Mouse (Mus musculus) liver, adult 2 months (tissue): ENCODE measurements at regions not wholly inside any gene's neighbourhood (a gene's known extent, or its start where the extent isn't known, plus 50 kb on each side); places are given as distances from the start of the nearest gene placed in this dataset.
A peak's percentile ranks its signal among the peaks of the same experiment; 100 is the strongest.

Experiments
- DNase-seq: peaks from one replicate; pipeline ENCODE4 v3.0.0-alpha.2; 2011; ENCODE audit warnings: low read depth, low spot score; ENCODE audit errors: extremely low read depth
- H3K27ac ChIP-seq: fragments of 200-500 bp; replicated peaks from 2 replicates; pipeline ENCODE4 v1.5.1; 2012; ENCODE audit warnings: low read depth, mild to moderate bottlenecking, control low read depth, inconsistent platforms, low read length; ENCODE audit not compliant: insufficient read depth
- H3K27me3 ChIP-seq: fragments of 200-500 bp; 2 replicates; pipeline ENCODE4 v1.6.1; 2012; ENCODE audit warnings: mild to moderate bottlenecking, moderate library complexity, low read length, inconsistent platforms; ENCODE audit not compliant: control insufficient read depth, insufficient read depth
- H3K36me3 ChIP-seq: fragments of 200-500 bp; 2 replicates; pipeline ENCODE4 v1.6.1; 2012; ENCODE audit warnings: low read length, inconsistent platforms; ENCODE audit not compliant: control insufficient read depth, insufficient read depth
- H3K4me1 ChIP-seq: fragments of 200-500 bp; 2 replicates; pipeline ENCODE4 v1.6.1; 2011; ENCODE audit warnings: low read length; ENCODE audit not compliant: control insufficient read depth, insufficient read depth
- H3K4me3 ChIP-seq: fragments of 200-500 bp; 2 replicates; pipeline ENCODE4 v1.5.1; 2011; ENCODE audit warnings: low read depth, mild to moderate bottlenecking, control low read depth, low read length, moderate library complexity; ENCODE audit not compliant: insufficient read depth
- H3K79me2 ChIP-seq: fragments of 200-500 bp; 2 replicates; pipeline ENCODE4 v1.6.1; 2012; ENCODE audit warnings: inconsistent platforms, mild to moderate bottlenecking, low read length, moderate library complexity; ENCODE audit not compliant: control insufficient read depth, insufficient read depth
- H3K9ac ChIP-seq: fragments of 200-500 bp; 2 replicates; pipeline ENCODE4 v1.6.1; 2012; ENCODE audit warnings: low read depth, mild to moderate bottlenecking, control low read depth, inconsistent platforms, low read length
- CTCF ChIP-seq: fragments of 200-500 bp; IDR thresholded peaks from 2 replicates; pipeline ENCODE4 v1.5.1; 2011; ENCODE audit warnings: low read depth, low read length, control low read depth
- POLR2A ChIP-seq: fragments of 200-500 bp; IDR thresholded peaks from 2 replicates; pipeline ENCODE4 v1.6.1; 2011; ENCODE audit warnings: low read length, control low read depth; ENCODE audit not compliant: insufficient read depth; ENCODE audit errors: extremely low read depth
- whole genome bisulfite sequencing: fragments of 180-500 bp; shearing (Covaris S2); methylation state at CpG from one replicate; pipeline ENCODE4 v1.1.7; 2018; 5-methylcytosine and 5-hydroxymethylcytosine counted together

DNA sequence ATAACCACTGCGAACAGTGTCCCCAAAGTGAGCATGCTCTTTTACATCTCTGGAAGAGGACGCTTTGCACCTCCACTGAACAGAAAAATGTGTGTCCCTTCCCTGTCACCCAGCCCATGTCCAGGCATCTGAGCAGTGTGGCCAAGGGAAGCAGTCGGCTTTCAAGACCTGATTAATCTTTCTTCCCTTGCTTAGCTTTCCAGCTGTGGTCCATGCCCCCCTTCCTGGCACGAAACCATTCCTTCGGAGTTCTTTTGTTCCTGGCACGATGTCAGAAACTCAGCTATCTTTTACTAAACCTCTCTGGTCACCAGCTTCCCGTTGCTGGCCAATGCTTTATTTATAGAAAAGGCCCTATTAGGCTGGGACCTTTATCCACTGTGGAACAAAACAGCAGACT, 654.5 kb upstream of the Gm19410 start:
- H3K27me3 ChIP-seq = no peaks in the 10 kb centered on the region
- 71% methylated on average over 7 of the region's 7 CpGs for WGBS
- no peak for DNase-seq
- no peaks in the 10 kb centered on the region for H3K36me3 ChIP-seq
- TF ChIP-seq CTCF (no peak), POLR2A (no peak)
- no peak overlapping the region for H3K9ac ChIP-seq
- H3K27ac ChIP-seq = no peak overlapping the region
- H3K4me3 ChIP-seq = no peak overlapping the region
- H3K4me1 ChIP-seq = no peaks in the 10 kb centered on the region
- H3K79me2 ChIP-seq = no peaks in the 10 kb centered on the region

DNA sequence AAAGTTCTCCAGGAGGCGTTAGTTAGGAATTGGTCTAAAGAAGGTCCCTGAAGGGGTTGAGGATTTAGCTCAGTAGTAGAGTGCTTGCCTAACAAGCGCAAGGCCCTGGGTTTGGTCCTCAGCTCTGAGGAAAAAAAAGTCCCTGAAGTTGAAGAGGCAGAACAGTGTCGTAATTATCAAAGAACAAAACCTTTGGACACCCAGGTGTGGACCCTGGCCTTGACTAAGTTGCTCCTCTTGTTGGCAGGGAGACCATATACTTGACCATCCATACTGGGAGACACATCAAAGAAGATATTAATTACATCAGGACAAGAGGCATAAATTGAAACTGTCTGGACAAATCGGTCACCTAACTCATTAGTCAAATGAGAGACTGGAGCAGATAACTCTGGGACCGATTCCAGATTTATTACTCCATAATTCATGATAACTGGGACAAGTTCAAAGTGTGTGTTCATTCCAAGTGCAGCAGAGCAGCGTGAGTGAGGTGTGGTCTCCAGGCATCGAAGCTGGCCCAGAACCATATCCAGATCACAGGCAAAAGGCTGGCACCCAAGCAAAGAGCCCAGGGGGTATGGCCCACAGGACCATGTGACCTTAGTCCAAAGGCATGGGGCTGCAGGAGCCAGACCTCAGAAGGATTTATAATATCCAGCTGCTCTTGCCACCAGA, 652.9 kb upstream of the Gm19410 start:
- no peaks in the 10 kb centered on the region for H3K79me2 ChIP-seq
- no peak overlapping the region for H3K27ac ChIP-seq
- no peak for DNase-seq
- H3K4me3 ChIP-seq = no peak overlapping the region
- H3K36me3 ChIP-seq = no peaks in the 10 kb centered on the region
- no peak for TF ChIP-seq POLR2A
- no peak for TF ChIP-seq CTCF
- H3K4me1 ChIP-seq = no peaks in the 10 kb centered on the region
- 80% methylated on average over 7 of the region's 7 CpGs for WGBS
- no peaks in the 10 kb centered on the region for H3K27me3 ChIP-seq
- no peak overlapping the region for H3K9ac ChIP-seq

DNA sequence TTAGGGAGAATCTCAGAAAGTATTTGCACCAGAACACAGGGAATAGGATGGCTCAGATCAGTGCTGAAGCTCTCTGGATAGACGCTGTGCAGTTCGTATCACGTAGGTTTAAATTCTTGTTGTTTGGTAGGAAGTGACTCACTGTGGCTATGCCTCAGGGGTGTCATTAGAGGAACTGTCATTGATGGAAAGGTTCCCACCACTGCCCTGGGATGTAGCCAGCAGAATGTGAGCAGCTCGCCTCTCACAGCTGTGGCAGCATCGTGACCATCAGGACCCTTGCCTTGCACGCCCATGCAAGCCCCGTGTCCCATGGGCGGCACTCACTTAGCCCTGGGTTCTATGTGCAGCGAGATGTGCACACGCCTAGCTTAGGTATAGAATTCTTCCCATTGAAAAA, 651.6 kb upstream of the Gm19410 start:
- Histone ChIP-seq H3K27ac (no peak overlapping the region), H3K36me3 (no peaks in the 10 kb centered on the region), H3K79me2 (no peaks in the 10 kb centered on the region), H3K4me1 (no peaks in the 10 kb centered on the region), H3K4me3 (no peak overlapping the region), H3K9ac (no peak overlapping the region), H3K27me3 (no peaks in the 10 kb centered on the region)
- TF ChIP-seq POLR2A = no peak
- WGBS = 85% methylated on average over 10 of the region's 10 CpGs
- DNase-seq = no peak

DNA sequence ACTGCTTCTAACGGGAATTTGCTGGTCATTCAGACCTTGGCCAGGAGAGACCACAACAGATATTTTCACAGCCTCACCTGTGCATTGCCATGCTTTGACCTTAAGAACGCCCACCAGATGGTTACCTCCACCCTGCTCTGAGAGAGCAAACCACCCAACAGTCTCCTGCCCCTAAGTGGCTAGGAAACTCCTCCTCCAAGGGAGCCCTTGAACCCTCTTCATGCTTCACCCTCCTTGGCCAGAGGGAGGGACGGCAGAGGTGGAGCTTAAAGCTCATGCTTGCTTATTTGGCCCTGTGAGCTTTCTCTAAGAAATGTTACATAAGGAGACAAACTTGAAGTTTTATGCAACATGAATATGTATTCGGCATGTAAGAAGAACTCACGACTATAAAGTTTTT, 645.0 kb upstream of the Gm19410 start:
- 85% methylated on average over 5 of the region's 5 CpGs for WGBS
- Histone ChIP-seq H3K4me3 (no peak overlapping the region), H3K4me1 (peaks cover 5% of the 10 kb centered on the region), H3K9ac (no peak overlapping the region), H3K27me3 (no peaks in the 10 kb centered on the region), H3K36me3 (no peaks in the 10 kb centered on the region), H3K27ac (no peak overlapping the region), H3K79me2 (no peaks in the 10 kb centered on the region)
- no peak for DNase-seq
- TF ChIP-seq POLR2A (no peak), CTCF (no peak)

DNA sequence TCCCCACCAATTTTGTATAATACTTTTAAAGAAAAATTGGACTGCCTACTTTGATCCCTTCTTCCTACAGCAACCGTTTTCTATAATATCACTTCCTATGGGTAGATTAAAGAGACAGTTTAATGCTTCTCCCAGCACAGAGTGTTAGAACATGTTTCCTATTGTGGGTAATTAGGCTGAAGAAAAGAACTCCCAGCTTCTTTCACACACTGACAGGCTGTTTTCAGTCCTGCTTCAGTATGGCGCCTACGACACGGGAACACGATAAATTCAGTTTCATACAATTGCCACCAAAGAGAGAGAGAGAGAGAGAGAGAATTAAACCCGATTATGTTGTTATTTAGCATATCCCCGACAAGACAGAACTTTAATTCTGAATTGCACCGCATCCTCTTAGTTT, 644.5 kb upstream of the Gm19410 start:
- TF ChIP-seq CTCF = no peak
- TF ChIP-seq POLR2A = no peak
- Histone ChIP-seq H3K27me3 (no peaks in the 10 kb centered on the region), H3K9ac (no peak overlapping the region), H3K79me2 (no peaks in the 10 kb centered on the region), H3K4me3 (no peak overlapping the region), H3K27ac (no peak overlapping the region), H3K4me1 (peaks cover 5% of the 10 kb centered on the region), H3K36me3 (no peaks in the 10 kb centered on the region)
- 98% methylated on average over 8 of the region's 8 CpGs for WGBS
- DNase-seq = no peak

DNA sequence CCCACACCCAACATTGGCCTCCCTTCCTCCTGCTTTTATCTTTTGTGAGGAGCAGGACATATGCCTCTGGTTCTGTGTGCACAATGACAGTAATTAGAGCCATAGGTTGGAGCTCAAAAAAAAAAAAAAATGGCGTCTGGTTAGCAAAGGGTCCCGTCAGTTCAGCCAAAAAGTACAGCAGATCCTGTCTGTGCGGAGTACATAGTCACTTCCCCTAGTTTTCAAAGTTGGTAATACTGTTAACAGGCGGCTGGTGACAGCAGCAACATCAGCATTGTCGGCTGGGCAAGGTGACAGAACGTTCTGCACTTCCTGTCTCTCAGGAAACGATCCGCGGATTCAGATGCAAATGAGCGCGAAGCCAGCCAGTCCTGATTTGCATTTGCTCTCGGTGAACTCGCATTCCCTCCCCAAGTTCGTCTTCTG, 642.4 kb upstream of the Gm19410 start:
- Histone ChIP-seq H3K4me3 (no peak overlapping the region), H3K9ac (no peak overlapping the region), H3K27ac (no peak overlapping the region), H3K4me1 (peaks cover 5% of the 10 kb centered on the region), H3K36me3 (no peaks in the 10 kb centered on the region), H3K79me2 (no peaks in the 10 kb centered on the region), H3K27me3 (no peaks in the 10 kb centered on the region)
- no peak for TF ChIP-seq CTCF
- no peak for TF ChIP-seq POLR2A
- DNase-seq = peak; percentile 46
- 24% methylated on average over 14 of the region's 14 CpGs for WGBS
